Mouse (Mus musculus) left cerebral cortex, adult 2 months (tissue): Measurements from ENCODE around the gene Map3k10. TPM values are rescaled to one million over a fixed set of nuclear protein-coding genes. Genes with fewer than 3 reads are reported as not detected.
A peak's percentile ranks its signal among the peaks of the same experiment; 100 is the strongest.

Experiments used
- DNase-seq, 2 experiments: peaks; one replicate each; pipeline ENCODE4 v3.0.0; 2021 to 2022; ENCODE audit warnings: low spot score in 2 of 2, mixed read lengths in 1 of 2; ENCODE audit errors: extremely low spot score in 1 of 2
- H3K27ac ChIP-seq: fragments of 200-600 bp; 2 replicates; pipeline ENCODE4 v1.8.1; 2022
- H3K4me3 ChIP-seq: fragments of 200-600 bp; 2 replicates; pipeline ENCODE4 v1.8.1; 2022
- CTCF ChIP-seq: fragments of 200-600 bp; IDR thresholded peaks from 2 replicates; pipeline ENCODE4 v1.8.1; 2022; ENCODE audit warnings: antibody characterized with exemption, mild to moderate bottlenecking, moderate library complexity
- intact Hi-C: fragments of 180-260 bp; cut with DNase I; formaldehyde crosslinking; loops from one replicate; pipeline ENCODE4 v1.15.1; 2025
- long read RNA-seq, 2 experiments: library from polyadenylated mRNA; stranded (forward); transcript quantifications; one replicate each; pipeline ENCODE4 v2.0.0; 2021; ENCODE audit warnings: borderline mapping rate in 2 of 2
- total RNA-seq, 2 experiments: library from RNA; stranded (reverse); gene quantifications; 2 replicates each; pipeline ENCODE4 v1.2.3; 2021

Gene Map3k10
- total RNA-seq = 100 to 1,000 TPM; 202 to 214 TPM
- long read RNA-seq, experiment 1, transcript Map3k10-201 (10 exons, 3,682 nt) = major isoform, 10 of 103 reads
- long read RNA-seq, experiment 1, transcript Map3k10-204 (2 exons, 1,621 nt) = minor isoform, 5 of 103 reads
- long read RNA-seq, experiment 1, partial matches to known transcripts = 75 of 103 reads
- long read RNA-seq, experiment 1, other reads (novel, unspliced or antisense) = 13 of 103 reads
- long read RNA-seq, experiment 2, transcript Map3k10-201 (10 exons, 3,682 nt) = major isoform, 13 of 74 reads
- long read RNA-seq, experiment 2, partial matches to known transcripts = 48 of 74 reads
- long read RNA-seq, experiment 2, other reads (novel, unspliced or antisense) = 9 of 74 reads

GRCm38 (mm10) chr7:27674522-27675221, at the start of gene Map3k10:
Gene Map3k10 (minus strand): TSS chr7:27674598.
- TF ChIP-seq CTCF = no peak
- Histone ChIP-seq H3K27ac (peak within 1 kb of the TSS; percentile 94), H3K4me3 (peak within 1 kb of the TSS; percentile 84)
- peak; percentile 94 to 95 for DNase-seq
- intact Hi-C loops = no loop called here

- no peak overlapping the region for H3K27ac ChIP-seq
- intact Hi-C loops = no loop called here
- no peak for DNase-seq
- TF ChIP-seq CTCF = no peak
- no peak overlapping the region for H3K4me3 ChIP-seq
These were observed 47.6 kb upstream of the Map3k10 start for GRCm38 (mm10) chr7:27721951-27722350.

DNA sequence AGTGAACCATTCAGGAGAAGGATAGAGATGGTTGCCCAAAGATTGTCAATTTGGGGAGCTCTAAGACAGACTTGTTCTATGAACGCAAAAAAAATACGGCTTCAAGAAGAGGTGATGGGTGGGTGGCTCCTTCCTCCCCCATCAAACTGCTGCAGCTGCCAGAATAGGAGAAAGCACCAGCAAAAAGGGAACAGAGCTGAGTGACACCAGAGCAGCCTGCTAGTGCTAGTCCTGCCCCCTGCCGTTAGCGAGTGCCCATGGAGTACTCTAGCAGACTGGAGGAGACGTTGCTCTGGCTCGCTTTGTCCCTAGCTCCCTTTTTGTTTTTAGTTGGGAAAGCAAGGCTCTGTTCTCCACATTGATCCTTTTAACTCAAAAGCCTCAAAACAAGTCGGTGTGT, 36.0 kb upstream of the Map3k10 start:
- no peak for DNase-seq
- intact Hi-C loops = no loop called here
- no peak overlapping the region for H3K4me3 ChIP-seq
- TF ChIP-seq CTCF = peak; percentile 23
- no peak overlapping the region for H3K27ac ChIP-seq

DNA sequence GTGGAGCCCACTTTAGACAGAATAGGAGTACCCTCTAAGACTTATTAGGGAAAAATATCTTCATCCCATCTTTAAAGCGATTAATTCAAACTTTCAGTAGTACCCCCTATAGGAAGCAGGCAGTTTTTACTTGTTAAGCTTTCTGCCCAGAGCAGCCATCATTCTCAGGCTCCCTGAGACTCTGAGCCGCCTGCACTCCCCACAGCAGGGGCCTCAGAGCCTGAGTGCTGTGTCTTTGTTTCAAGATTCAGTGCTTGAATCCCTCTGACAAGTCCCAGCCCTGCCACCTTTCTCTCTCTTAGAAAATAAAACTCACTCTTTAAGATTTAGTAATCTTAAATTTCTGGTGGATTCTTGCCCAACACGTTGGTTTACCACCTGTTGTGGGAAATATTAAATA, 22.3 kb upstream of the Map3k10 start:
- no peak for TF ChIP-seq CTCF
- Histone ChIP-seq H3K4me3 (no peak overlapping the region), H3K27ac (no peak overlapping the region)
- intact Hi-C loops = no loop called here
- no peak for DNase-seq

DNA sequence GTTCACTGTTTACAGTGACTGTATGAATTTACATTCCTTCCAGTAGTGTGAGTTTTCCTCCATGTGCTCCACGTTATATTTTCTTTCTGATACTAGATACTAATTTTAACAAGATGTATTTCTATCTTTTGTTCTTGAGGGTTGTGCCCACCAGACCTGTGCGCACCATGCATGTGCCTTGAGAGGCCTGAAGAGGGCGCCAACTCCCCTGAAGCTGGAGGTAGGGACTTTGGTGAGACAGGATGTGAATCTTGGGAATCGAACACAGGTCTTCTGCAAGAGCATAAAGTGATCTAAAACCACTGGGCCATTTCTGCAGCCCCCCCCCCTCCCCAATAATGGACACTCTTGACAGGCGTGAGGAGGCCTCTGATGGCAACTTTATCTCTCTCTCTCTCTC, 16.7 kb upstream of the Map3k10 start:
- H3K4me3 ChIP-seq = no peak overlapping the region
- H3K27ac ChIP-seq = no peak overlapping the region
- TF ChIP-seq CTCF = peak; percentile 63
- no peak for DNase-seq
- intact Hi-C loops = loop anchor here (1.0 kb wide), 1 partner anchor 34 kb away; no protein-coding TSS in a partner anchor

- peak; percentile 89 to 92 for DNase-seq
- intact Hi-C loops = loop anchor here (5.0 to 10.0 kb wide), 4 partner anchors 87 to 354 kb away; partner anchors contain the start of genes Ltbp4 and Sertad1
- no peak for TF ChIP-seq CTCF
- peak within 1 kb of the TSS; percentile 80 for H3K27ac ChIP-seq
- H3K4me3 ChIP-seq = peak within 1 kb of the TSS; percentile 59
These were observed 14.6 kb upstream of the Map3k10 start, which contains the start of gene Zfp607b for GRCm38 (mm10) chr7:27688815-27689612. Gene Zfp607b (plus strand): TSS chr7:27689340.

GRCm38 (mm10) chr7:27688246-27688788, 13.9 kb upstream of the Map3k10 start:
- Histone ChIP-seq H3K27ac (peak overlapping the region; percentile 80), H3K4me3 (peak overlapping the region; percentile 59)
- intact Hi-C loops = loop anchor here (5.0 to 10.0 kb wide), 4 partner anchors 86 to 354 kb away; partner anchors contain the start of genes Ltbp4 and Sertad1
- DNase-seq = no peak
- no peak for TF ChIP-seq CTCF

GRCm38 (mm10) chr7:27687836-27688235, 13.4 kb upstream of the Map3k10 start:
- no peak overlapping the region for H3K4me3 ChIP-seq

DNA sequence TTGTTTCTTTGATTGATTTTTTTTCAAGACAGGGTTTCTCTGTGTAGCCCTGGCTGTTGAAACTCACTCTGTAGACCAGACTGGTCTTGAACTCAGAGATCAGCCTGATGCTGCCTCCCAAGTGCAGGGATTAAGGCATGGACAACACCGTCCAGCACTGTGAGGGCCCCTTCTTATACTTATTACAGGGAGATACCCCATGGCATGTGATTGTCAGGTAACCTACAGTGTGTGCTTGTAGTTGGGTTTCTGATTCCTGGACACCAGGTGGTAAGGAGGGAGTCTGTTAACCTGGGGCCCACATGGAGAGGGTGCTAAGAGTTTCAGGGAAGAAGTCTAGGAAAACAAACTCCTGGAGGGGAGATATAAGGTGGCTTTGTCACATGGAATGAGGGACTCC, 12.6 kb upstream of the Map3k10 start:
- no peak for TF ChIP-seq CTCF
- H3K27ac ChIP-seq = no peak overlapping the region
- intact Hi-C loops = loop anchor here (5.0 to 10.0 kb wide), 4 partner anchors 85 to 352 kb away; partner anchors contain the start of genes Ltbp4 and Sertad1

More at GRCm38 (mm10) chr7:27687836-27688235, 13.4 kb upstream of the Map3k10 start:
- no peak for DNase-seq
- no peak overlapping the region for H3K27ac ChIP-seq
- no peak for TF ChIP-seq CTCF
- intact Hi-C loops = loop anchor here (5.0 to 10.0 kb wide), 4 partner anchors 86 to 353 kb away; partner anchors contain the start of genes Ltbp4 and Sertad1

DNA sequence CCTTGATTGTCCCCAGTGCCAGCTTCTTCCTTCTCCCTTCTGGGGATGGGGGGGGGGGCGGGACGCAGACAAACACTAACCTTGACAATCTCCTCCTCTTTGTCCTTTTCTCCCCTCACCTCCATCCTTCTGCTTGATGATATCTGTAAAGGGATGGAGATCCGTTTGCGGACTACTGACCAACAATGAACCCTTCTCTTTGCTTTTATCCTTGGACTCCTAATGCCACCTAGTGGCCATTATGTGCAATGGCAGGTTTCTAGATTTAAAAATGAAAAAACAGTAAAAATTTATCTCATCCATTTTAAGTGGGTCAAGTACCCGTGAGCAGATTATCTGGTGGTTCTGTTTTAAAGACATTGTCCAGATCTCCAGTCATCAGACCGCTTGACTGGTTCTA, 11.3 kb upstream of the Map3k10 start:
- intact Hi-C loops = loop anchor here (1.0 to 10.0 kb wide), 6 partner anchors 34 to 351 kb away; partner anchors contain the start of genes Ltbp4 and Sertad1
- no peak for DNase-seq
- no peak overlapping the region for H3K27ac ChIP-seq
- peak; percentile 78 for TF ChIP-seq CTCF
- H3K4me3 ChIP-seq = no peak overlapping the region

More for the DNA sequence above, 12.6 kb upstream of the Map3k10 start:
- no peak for DNase-seq
- H3K4me3 ChIP-seq = no peak overlapping the region

GRCm38 (mm10) chr7:27685220-27685619, 10.8 kb upstream of the Map3k10 start:
- intact Hi-C loops = loop anchor here (1.0 to 10.0 kb wide), 6 partner anchors 34 to 350 kb away; partner anchors contain the start of genes Ltbp4 and Sertad1
- Histone ChIP-seq H3K4me3 (no peak overlapping the region), H3K27ac (no peak overlapping the region)
- no peak for DNase-seq
- no peak for TF ChIP-seq CTCF
